Mouse (Mus musculus): ENCODE results near the gene Tas2r119.

Tas2r119 gene

DNA sequence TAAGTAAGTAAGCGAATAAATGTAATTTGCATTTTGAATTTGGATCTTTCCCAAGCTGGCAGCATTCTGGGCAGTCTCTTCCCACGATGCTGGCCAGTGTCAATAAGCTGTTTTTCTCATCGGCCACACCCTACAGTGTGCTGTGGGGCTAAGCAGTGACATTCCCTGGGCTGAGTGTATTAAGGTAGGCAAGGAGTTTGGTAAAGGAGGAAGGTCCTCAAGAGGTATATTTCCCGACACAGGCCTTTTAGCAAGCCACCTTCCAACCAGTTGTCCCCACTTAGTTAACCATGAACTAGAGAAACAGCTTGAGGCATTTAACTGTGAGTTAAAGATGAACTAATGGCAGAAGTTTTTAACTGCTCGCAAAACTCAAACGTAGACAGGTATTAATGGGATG is 49.3 kb downstream of the Tas2r119 start:
- no peak for DNase-seq

DNA sequence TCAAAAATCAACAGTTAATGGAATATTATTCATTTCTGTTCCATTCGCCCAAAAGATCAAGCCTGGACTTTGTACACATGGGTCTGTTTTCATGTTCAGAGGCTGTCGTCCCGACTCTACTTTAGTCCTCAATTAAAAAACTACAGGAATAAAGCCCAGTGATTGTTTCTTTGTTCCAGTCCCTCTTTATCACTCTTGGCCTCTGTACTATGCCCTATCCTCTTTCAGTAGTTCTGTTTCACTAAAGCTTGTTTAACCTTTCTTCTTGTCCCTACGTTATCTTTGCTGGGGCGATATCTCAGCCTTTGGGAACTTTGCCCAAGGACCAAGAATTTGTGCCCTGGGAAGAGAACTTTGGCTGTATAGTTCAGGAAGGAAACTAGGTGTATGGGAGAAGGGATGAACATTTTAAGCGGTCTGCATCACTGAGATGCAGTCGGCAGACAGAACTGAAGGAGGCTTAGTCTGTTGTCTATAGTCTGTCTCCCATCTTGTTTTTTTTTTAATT is 49.9 kb downstream of the Tas2r119 start:
- no peak for DNase-seq

Measured in right cerebral cortex, postnatal 14 days (tissue).